Mouse (Mus musculus): ENCODE results near the gene Tmtc1. TPM values are rescaled to one million over a fixed set of nuclear protein-coding genes. Genes with fewer than 3 reads are reported as not detected.

Tmtc1 gene
- 3.1 and 3.6 TPM in 2 replicates for polyA plus RNA-seq (2015; fragmentation: Nextera tagmentation; extraction: Ambion mirVana)

GRCm38 (mm10) chr6:148443726-148444701 is at the start of gene Tmtc1:
Gene Tmtc1, minus strand, starts transcription at chr6:148444389.
- Histone ChIP-seq H3K27ac (replicated peaks) (peak within 1 kb of the TSS; percentile 80), H3K9me3 (no peaks in the 10 kb centered on the region), H3K4me2 (peak within 1 kb of the TSS; percentile 92), H3K36me3 (no peaks in the 10 kb centered on the region), H3K4me3 (peak within 1 kb of the TSS; percentile 87), H3K9ac (peak within 1 kb of the TSS; percentile 81), H3K27me3 (no peaks in the 10 kb centered on the region; the same call in 1 of the 2 replicates), H3K4me1 (replicated peaks) (peaks cover 33% of the 10 kb centered on the region)
- ATAC-seq (ENCODE audit: low FRiP score, low read depth) = peak; percentile 83
- under 1% methylated on average over 97 of the region's 99 CpGs for whole genome bisulfite sequencing

- Histone ChIP-seq H3K4me1 (replicated peaks) (no peaks in the 10 kb centered on the region), H3K27me3 (no peaks in the 10 kb centered on the region), H3K36me3 (no peaks in the 10 kb centered on the region), H3K27ac (replicated peaks) (no peak overlapping the region), H3K4me2 (no peak overlapping the region), H3K4me3 (no peak overlapping the region), H3K9me3 (no peaks in the 10 kb centered on the region), H3K9ac (no peak overlapping the region)
- 86% methylated on average over 5 of the region's 5 CpGs for WGBS
- no peak for ATAC-seq (ENCODE audit: low FRiP score, low read depth)
These were observed 47.7 kb upstream of the Tmtc1 start for GRCm38 (mm10) chr6:148491849-148492248.

- no peaks in the 10 kb centered on the region for H3K36me3 ChIP-seq
- H3K4me2 ChIP-seq = no peak overlapping the region
- no peaks in the 10 kb centered on the region for H3K9me3 ChIP-seq
- WGBS = 79% methylated on average over 3 of the region's 3 CpGs
- H3K4me3 ChIP-seq = no peak overlapping the region
- ATAC-seq (ENCODE audit: low FRiP score, low read depth) = no peak
- H3K4me1 ChIP-seq (replicated peaks) = no peaks in the 10 kb centered on the region
- H3K27ac ChIP-seq (replicated peaks) = no peak overlapping the region
- no peak overlapping the region for H3K9ac ChIP-seq
- H3K27me3 ChIP-seq = no peaks in the 10 kb centered on the region
These were observed 42.6 kb upstream of the Tmtc1 start for GRCm38 (mm10) chr6:148486756-148487155.

- no peaks in the 10 kb centered on the region for H3K9me3 ChIP-seq
These were observed 37.7 kb upstream of the Tmtc1 start for GRCm38 (mm10) chr6:148481894-148482293.

DNA sequence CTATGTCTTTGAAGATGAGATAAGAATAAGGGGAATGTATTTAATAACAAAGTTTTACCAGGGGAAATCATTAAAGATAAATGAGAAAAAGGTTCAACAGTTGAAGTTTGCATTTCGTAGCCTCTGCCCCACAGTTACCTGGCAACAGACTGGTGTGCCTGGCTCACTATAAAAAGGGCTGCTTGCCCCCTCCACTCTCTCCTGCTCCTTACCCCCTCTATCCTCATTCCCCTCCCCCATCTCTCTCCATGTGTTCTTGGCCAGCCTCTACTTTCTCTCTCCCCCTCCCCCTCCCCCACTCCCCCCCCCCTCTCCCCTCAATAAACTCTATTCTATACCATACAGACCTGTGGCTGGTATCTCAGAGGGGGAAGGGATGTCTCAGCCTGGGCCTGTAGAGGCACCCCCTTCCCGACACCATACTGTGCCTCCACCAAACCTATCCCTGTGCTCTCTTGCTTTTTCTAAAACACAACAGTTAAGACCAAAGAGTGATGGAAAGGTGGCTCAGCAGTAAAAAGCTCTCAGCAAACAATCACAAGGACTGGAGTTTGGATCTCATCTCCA is 35.6 kb upstream of the Tmtc1 start:
- Histone ChIP-seq H3K27me3 (no peaks in the 10 kb centered on the region), H3K9me3 (no peaks in the 10 kb centered on the region), H3K4me2 (no peak overlapping the region), H3K36me3 (no peaks in the 10 kb centered on the region), H3K4me3 (no peak overlapping the region), H3K4me1 (replicated peaks) (no peaks in the 10 kb centered on the region), H3K9ac (no peak overlapping the region), H3K27ac (replicated peaks) (no peak overlapping the region)
- no peak; the same call in 1 of the 2 replicates for ATAC-seq (ENCODE audit: low FRiP score, low read depth)
- WGBS = 55% methylated on average over 2 of the region's 2 CpGs

More at GRCm38 (mm10) chr6:148481894-148482293, 37.7 kb upstream of the Tmtc1 start:
- Histone ChIP-seq H3K4me3 (no peak overlapping the region), H3K36me3 (no peaks in the 10 kb centered on the region), H3K27ac (replicated peaks) (no peak overlapping the region), H3K4me2 (no peak overlapping the region), H3K27me3 (no peaks in the 10 kb centered on the region), H3K9ac (no peak overlapping the region), H3K4me1 (replicated peaks) (no peaks in the 10 kb centered on the region)
- no peak for ATAC-seq (ENCODE audit: low FRiP score, low read depth)

- Histone ChIP-seq H3K4me3 (no peak overlapping the region), H3K4me2 (no peak overlapping the region), H3K9me3 (no peaks in the 10 kb centered on the region), H3K36me3 (no peaks in the 10 kb centered on the region), H3K9ac (no peak overlapping the region), H3K27me3 (no peaks in the 10 kb centered on the region), H3K27ac (replicated peaks) (no peak overlapping the region), H3K4me1 (replicated peaks) (no peaks in the 10 kb centered on the region)
- ATAC-seq (ENCODE audit: low FRiP score, low read depth) = no peak
- WGBS = 65% methylated on average over 6 of the region's 6 CpGs
These were observed 34.2 kb upstream of the Tmtc1 start for GRCm38 (mm10) chr6:148478350-148478749.

DNA sequence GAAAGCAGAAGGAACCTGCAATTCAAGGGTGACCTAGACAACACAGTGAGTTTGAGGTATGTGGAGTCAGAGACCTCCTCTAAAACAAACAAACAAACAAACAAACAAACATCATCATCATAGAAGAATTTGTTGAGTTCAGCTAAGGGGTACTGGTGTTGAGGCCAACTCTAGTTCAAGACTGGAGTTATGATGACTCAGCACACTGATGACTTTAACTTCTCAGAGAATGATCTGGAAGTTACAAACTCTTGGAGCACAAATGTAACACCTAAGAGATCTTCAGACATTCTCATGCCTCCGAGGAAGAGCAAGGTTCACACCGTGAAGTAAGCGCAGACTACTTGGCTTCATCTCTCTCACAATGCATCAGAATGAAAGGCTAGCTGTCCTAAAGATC is 28.1 kb upstream of the Tmtc1 start:
- ATAC-seq (ENCODE audit: low FRiP score, low read depth) = no peak
- H3K27me3 ChIP-seq = no peaks in the 10 kb centered on the region
- H3K4me2 ChIP-seq = no peak overlapping the region
- no peak overlapping the region for H3K9ac ChIP-seq
- H3K4me3 ChIP-seq = no peak overlapping the region
- 0 out of 2 replicates have a peak, but pooled peaks cover 3% of the 10 kb centered on the region for H3K4me1 ChIP-seq (replicated peaks)
- H3K9me3 ChIP-seq = no peaks in the 10 kb centered on the region
- WGBS = 93% methylated on average over 3 of the region's 3 CpGs
- H3K36me3 ChIP-seq = no peaks in the 10 kb centered on the region
- no peak overlapping the region for H3K27ac ChIP-seq (replicated peaks)

DNA sequence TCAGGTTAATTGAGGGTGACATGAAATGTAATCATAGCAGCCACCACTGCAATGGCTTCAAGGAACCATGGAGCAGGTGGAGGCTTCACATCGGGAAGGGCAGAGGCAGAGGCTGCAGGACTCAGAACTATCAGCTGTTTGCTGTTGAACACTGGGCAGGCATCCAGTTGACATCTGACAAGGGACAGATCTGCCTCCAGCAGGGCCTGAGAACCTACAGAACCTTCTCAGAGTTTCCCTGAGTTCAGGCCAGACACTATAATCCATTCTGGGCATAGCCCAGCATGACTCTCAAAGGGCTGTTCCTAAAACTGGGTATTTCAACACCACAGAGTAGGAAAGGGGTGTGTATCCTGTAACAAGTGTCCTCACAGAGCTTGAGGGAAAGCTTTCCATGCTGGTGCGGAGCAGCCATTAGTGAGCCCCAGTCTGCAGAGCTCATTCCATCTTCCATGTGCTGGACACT is 23.8 kb upstream of the Tmtc1 start:
- 59% methylated on average over 2 of the region's 2 CpGs for WGBS

DNA sequence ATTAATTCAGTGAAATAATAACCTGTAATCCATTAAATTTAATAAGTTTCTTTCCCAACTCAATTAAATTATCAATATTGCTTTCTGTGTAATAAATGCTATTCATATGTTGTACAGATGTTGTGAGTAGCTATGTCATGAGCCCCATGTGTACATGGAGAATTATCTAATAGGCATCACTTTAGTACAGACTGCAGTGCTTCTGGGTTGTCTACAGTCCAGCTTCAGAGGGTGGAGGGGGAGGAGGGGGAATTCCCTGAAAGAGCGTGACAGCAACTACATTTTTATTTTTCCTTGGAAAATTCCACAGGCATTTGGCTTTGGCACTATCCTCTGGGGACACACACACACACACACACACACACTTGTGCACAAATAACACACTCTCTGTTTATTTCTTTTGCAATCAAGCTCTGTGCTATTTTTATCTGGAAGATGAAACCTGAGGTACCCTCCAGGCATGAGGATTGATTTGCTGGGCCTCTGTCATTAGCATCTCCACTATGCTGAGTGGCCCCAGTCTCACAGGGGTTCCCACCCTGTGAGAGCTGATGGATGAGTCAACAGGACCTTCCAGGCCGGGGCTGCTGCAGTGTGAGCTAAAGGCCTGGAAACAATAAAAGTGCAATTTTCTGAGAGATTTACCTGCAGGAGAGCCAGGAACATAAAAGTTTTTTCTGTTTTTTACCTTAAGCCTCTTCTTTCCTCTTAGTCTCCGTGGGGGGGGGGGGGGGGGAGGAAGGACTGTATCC is 23.2 kb upstream of the Tmtc1 start:
- Histone ChIP-seq H3K4me1 (replicated peaks) (0 out of 2 replicates have a peak, but pooled peaks cover 5% of the 10 kb centered on the region), H3K9me3 (no peaks in the 10 kb centered on the region), H3K27ac (replicated peaks) (no peak overlapping the region), H3K27me3 (no peaks in the 10 kb centered on the region), H3K9ac (no peak overlapping the region), H3K4me2 (no peak overlapping the region), H3K36me3 (no peaks in the 10 kb centered on the region), H3K4me3 (no peak overlapping the region)
- ATAC-seq (ENCODE audit: low FRiP score, low read depth) = no peak
- 37% methylated on average over 3 of the region's 3 CpGs for WGBS

More for the DNA sequence above, 23.8 kb upstream of the Tmtc1 start:
- Histone ChIP-seq H3K9me3 (no peaks in the 10 kb centered on the region), H3K27me3 (no peaks in the 10 kb centered on the region), H3K4me1 (replicated peaks) (0 out of 2 replicates have a peak, but pooled peaks cover 5% of the 10 kb centered on the region), H3K9ac (no peak overlapping the region), H3K4me3 (no peak overlapping the region), H3K4me2 (no peak overlapping the region), H3K27ac (replicated peaks) (no peak overlapping the region), H3K36me3 (no peaks in the 10 kb centered on the region)
- ATAC-seq (ENCODE audit: low FRiP score, low read depth) = no peak

GRCm38 (mm10) chr6:148459636-148460035 is 15.4 kb upstream of the Tmtc1 start:
- H3K27me3 ChIP-seq = no peaks in the 10 kb centered on the region
- 69% methylated on average over 3 of the region's 3 CpGs for WGBS
- ATAC-seq (ENCODE audit: low FRiP score, low read depth) = no peak
- H3K4me3 ChIP-seq = no peak overlapping the region
- H3K4me1 ChIP-seq (replicated peaks) = no peaks in the 10 kb centered on the region
- H3K36me3 ChIP-seq = no peaks in the 10 kb centered on the region
- no peak overlapping the region for H3K4me2 ChIP-seq
- no peak overlapping the region for H3K9ac ChIP-seq
- no peak overlapping the region for H3K27ac ChIP-seq (replicated peaks)
- no peaks in the 10 kb centered on the region for H3K9me3 ChIP-seq

DNA sequence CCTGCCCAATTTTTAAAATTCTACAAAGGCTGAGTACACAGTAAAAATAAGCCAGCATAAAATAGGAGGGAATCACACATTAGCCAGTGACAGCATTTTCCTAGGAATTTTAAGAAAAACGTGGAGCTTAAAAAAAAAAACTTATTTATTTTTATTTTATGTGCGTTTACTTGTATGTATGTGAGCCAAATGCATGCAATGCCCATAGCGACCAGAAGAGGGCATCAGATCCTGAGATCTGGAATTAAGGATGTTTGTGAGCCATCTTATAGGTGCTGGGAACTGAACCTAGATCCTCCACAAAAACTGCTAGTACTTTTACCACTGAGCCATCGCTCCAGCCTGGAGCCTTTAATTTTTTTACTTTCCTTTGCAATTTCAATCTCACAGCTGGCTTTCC is 11.3 kb upstream of the Tmtc1 start:
- Histone ChIP-seq H3K4me1 (replicated peaks) (no peaks in the 10 kb centered on the region), H3K9me3 (no peaks in the 10 kb centered on the region), H3K4me2 (no peak overlapping the region), H3K4me3 (no peak overlapping the region), H3K9ac (no peak overlapping the region), H3K27me3 (no peaks in the 10 kb centered on the region), H3K36me3 (no peaks in the 10 kb centered on the region), H3K27ac (replicated peaks) (no peak overlapping the region)
- ATAC-seq (ENCODE audit: low FRiP score, low read depth) = no peak
- WGBS = 73% methylated on average over 4 of the region's 4 CpGs

GRCm38 (mm10) chr6:148454740-148455139 is 10.6 kb upstream of the Tmtc1 start:
- Histone ChIP-seq H3K27me3 (no peaks in the 10 kb centered on the region), H3K27ac (replicated peaks) (no peak overlapping the region), H3K36me3 (no peaks in the 10 kb centered on the region), H3K4me2 (no peak overlapping the region), H3K4me1 (replicated peaks) (no peaks in the 10 kb centered on the region), H3K4me3 (no peak overlapping the region), H3K9ac (no peak overlapping the region), H3K9me3 (no peaks in the 10 kb centered on the region)
- 83% methylated on average over 2 of the region's 2 CpGs for WGBS
- no peak for ATAC-seq (ENCODE audit: low FRiP score, low read depth)

Data from hindbrain, embryonic 15.5 days (tissue).